Comparison of ENCODE assay signal across 22 mouse cellular contexts in genomic region chr6:34313921-34314320, GRCm38 (mm10). TPM values are rescaled to one million over a fixed set of nuclear protein-coding genes. Genes with fewer than 3 reads are reported as not detected.
DNase-seq lines count a peak whose midpoint lies in the region; ATAC-seq lines count a peak whose summit lies in the region.
"Had no signal": no experiment of that assay in that cellular context is flagged by ENCODE, and none has a peak within 500 bp of the region (broad histone marks: within the 10 kb centered on the region; RNA-seq: fewer than 3 reads in every experiment).

No protein-coding gene starts in this region.

- H3K4me2 ChIP-seq in forebrain, embryonic 14.5 days (ENCODE audit: low read length) = no peak overlapping the region
- H3K4me2 ChIP-seq: embryonic facial prominence, embryonic 15.5 days; hindbrain, embryonic 12.5 days; liver, embryonic 12.5 days; neural tube, embryonic 15.5 days; stomach, embryonic 15.5 days had no signal

- H3K4me3 ChIP-seq in forebrain, embryonic 14.5 days (ENCODE audit: low read depth, low read length) = no peak overlapping the region
- H3K4me3 ChIP-seq: embryonic facial prominence, embryonic 15.5 days; forebrain, embryonic 10.5 days; hindbrain, embryonic 12.5 days; left cerebral cortex, adult 2 months; liver, embryonic 12.5 days; megakaryocyte, embryonic 14.5 days; neural tube, embryonic 15.5 days; stomach, embryonic 15.5 days had no signal

- H3K9ac ChIP-seq in forebrain, embryonic 14.5 days (ENCODE audit: low read length) = no peak overlapping the region
- H3K9ac ChIP-seq: embryonic facial prominence, embryonic 15.5 days; hindbrain, embryonic 12.5 days; liver, embryonic 12.5 days; neural tube, embryonic 15.5 days; stomach, embryonic 15.5 days had no signal

- H3K4me1 ChIP-seq in forebrain, embryonic 14.5 days (ENCODE audit: control insufficient read depth, insufficient read depth, low read length) = peaks cover 5% of the 10 kb centered on the region; the same call in 1 of the 2 replicates

- H3K27ac ChIP-seq in forebrain, embryonic 14.5 days (ENCODE audit: low read depth, low read length) = no peak overlapping the region
- H3K27ac ChIP-seq: embryonic facial prominence, embryonic 15.5 days; forebrain, embryonic 10.5 days; hindbrain, embryonic 12.5 days; left cerebral cortex, adult 2 months; liver, embryonic 12.5 days; neural tube, embryonic 15.5 days; stomach, embryonic 15.5 days had no signal

- DNase-seq in heart, adult 8-10 months (ENCODE audit: low spot score) = peak; percentile 34
- DNase-seq in heart, postnatal 4 days = no peak
- peak; percentile 12 for DNase-seq in ovary, postnatal 36 days (ENCODE audit: low spot score)
- DNase-seq in ovary, postnatal 10 days (ENCODE audit: low spot score) = no peak
- DNase-seq in gastrocnemius, postnatal 25 days = peak; percentile 66
- DNase-seq in forebrain, embryonic 14.5 days (ENCODE audit: low spot score) = no peak
- DNase-seq: adrenal gland, adult 8-10 months; cerebellum, adult 9-11 months; layer of hippocampus, adult 9-11 months; lung, adult 2 months; midbrain, embryonic 14.5 days; right cerebral cortex, postnatal 25 days; thymus, adult 18-20 months had no signal

- H3K36me3 ChIP-seq in forebrain, embryonic 14.5 days (ENCODE audit: control insufficient read depth, insufficient read depth, low read length) = peaks cover 23% of the 10 kb centered on the region
- H3K36me3 ChIP-seq: stomach, embryonic 15.5 days had no signal

- 95% methylated on average over 2 of the region's 2 CpGs for WGBS in forebrain, embryonic 14.5 days

- no peak for ATAC-seq in forebrain, embryonic 14.5 days
- no peak for ATAC-seq in frontal cortex, adult (ENCODE audit: low TSS enrichment)
- ATAC-seq: liver, embryonic 12.5 days had no signal

- H3K27me3 ChIP-seq in forebrain, embryonic 14.5 days (replicated peaks; ENCODE audit: control insufficient read depth, insufficient read depth, low read length) = no peaks in the 10 kb centered on the region
- H3K27me3 ChIP-seq: embryonic facial prominence, embryonic 15.5 days; hindbrain, embryonic 12.5 days; liver, embryonic 12.5 days; megakaryocyte, embryonic 14.5 days; neural tube, embryonic 15.5 days; stomach, embryonic 15.5 days had no signal

- H3K9me3 ChIP-seq in forebrain, embryonic 14.5 days (replicated peaks; ENCODE audit: control insufficient read depth, low read length) = no peaks in the 10 kb centered on the region
- H3K9me3 ChIP-seq: embryonic facial prominence, embryonic 15.5 days; forebrain, embryonic 10.5 days; hindbrain, embryonic 12.5 days; liver, embryonic 12.5 days; megakaryocyte, embryonic 14.5 days; neural tube, embryonic 15.5 days; stomach, embryonic 15.5 days had no signal

RNA-seq across cellular contexts. Expression of gene Akr1b3, which starts 3.4 kb away (rescaled TPM):
- 100 to 1,000 TPM; 272 to 373 (median 320) TPM for total RNA-seq in heart, adult 8-10 months (2022)
- 100 to 1,000 TPM; 142 to 151 TPM for total RNA-seq in heart, postnatal 4 days (2021)
- total RNA-seq in gastrocnemius, postnatal 25 days (2021) = 100 to 1,000 TPM; 161 to 169 TPM
- 117 and 134 TPM in 2 replicates for polyA plus RNA-seq in forebrain, embryonic 14.5 days (2014; fragmentation: Nextera tagmentation; extraction: Ambion mirVana)

RNA-seq across cellular contexts. Expression of gene Akr1b8, which starts 40.0 kb away (rescaled TPM):
- 1 to 10 TPM; 3.7 to 4.6 (median 3.9) TPM for total RNA-seq in heart, adult 8-10 months (2022)
- total RNA-seq in heart, postnatal 4 days (2021) = 1 to 10 TPM; 7.0 to 8.0 TPM
- 1 to 10 TPM; 1.6 to 3.7 TPM for total RNA-seq in gastrocnemius, postnatal 25 days (2021)
- 3.8 and 5.1 TPM in 2 replicates for polyA plus RNA-seq in forebrain, embryonic 14.5 days (2014; fragmentation: Nextera tagmentation; extraction: Ambion mirVana)

Comparison
In these comparisons a context has a peak if more than half of its experiments do, and no peak if none do; other contexts are left out.
1. DNase-seq: peak in heart, adult 8-10 months (single experiment), ovary, postnatal 36 days (single experiment) and gastrocnemius, postnatal 25 days (single experiment); none in heart, postnatal 4 days (single experiment), ovary, postnatal 10 days (single experiment) and forebrain, embryonic 14.5 days (single experiment).